Mouse (Mus musculus): ENCODE measurements around the gene Tnfrsf1b. TPM values are rescaled to one million over a fixed set of nuclear protein-coding genes. Genes with fewer than 3 reads are reported as not detected.

Gene Tnfrsf1b
- total and polyA plus RNA-seq, 3 experiments, result 11.4 to 21.6 (median 14.9) TPM

- H3K27ac ChIP-seq (ENCODE audit: insufficient read depth, low read depth), result no peak overlapping the region
- dilution Hi-C loops (cut with MboI; ENCODE audit: extremely low pct_ligation_motif_present, extremely low pct_unique_long_range_greater_than_20kb, low sequenced_read_pairs), result no loop called here
- in situ Hi-C loops (cut with MboI; ENCODE audit: low pct_ligation_motif_present, low pct_unique_long_range_greater_than_20kb, low sequenced_read_pairs), result no loop called here
- no peak overlapping the region for H3K4me2 ChIP-seq (ENCODE audit: insufficient read depth, low read depth, poor library complexity, severe bottlenecking)
- DNase-seq (ENCODE audit: extremely low read depth), result no peak
- no peak for TF ChIP-seq JUN (IDR thresholded peaks at IDR 0.05; ENCODE audit: insufficient read depth, low read depth, low read length)
- 0 out of 2 replicates have a peak, but pooled peaks have one; percentile 8 for TF ChIP-seq ETS1 (conservative IDR thresholded peaks at IDR 0.05; ENCODE audit: low read depth, low read length)
- TF ChIP-seq BHLHE40 (IDR thresholded peaks at IDR 0.05; ENCODE audit: low read depth, low read length), result peak; percentile 72
- no peak for TF ChIP-seq ELF1 (IDR thresholded peaks at IDR 0.05; ENCODE audit: low read depth, low read length)
- no peak for TF ChIP-seq NRF1 (IDR thresholded peaks at IDR 0.05; ENCODE audit: low read depth, low read length)
- H3K4me3 ChIP-seq (replicated peaks in 1 of 3; ENCODE audit: low read depth in 2 of 3, low read length in 2 of 3, poor library complexity in 1 of 3), result no peak overlapping the region
- peaks cover 13 to 39% of the 10 kb centered on the region in 2 experiments for H3K4me1 ChIP-seq (ENCODE audit: control insufficient read depth in 1 of 2, insufficient read depth in 2 of 2)
- H3K9me3 ChIP-seq (replicated peaks; ENCODE audit: low read length), result no peaks in the 10 kb centered on the region
- no peaks in the 10 kb centered on the region for H3K27me3 ChIP-seq (replicated peaks)
- H3K36me3 ChIP-seq (replicated peaks in 1 of 2; ENCODE audit: control insufficient read depth in 1 of 2, insufficient read depth in 1 of 2, low read length in 1 of 2), result no peaks in the 10 kb centered on the region
- no peak overlapping the region for H3K9ac ChIP-seq (ENCODE audit: insufficient read depth, low read depth)
- no peaks in the 10 kb centered on the region for H3K79me2 ChIP-seq (replicated peaks; ENCODE audit: control insufficient read depth, extremely low read depth, insufficient read depth, poor library complexity, severe bottlenecking)
Observed at GRCm38 (mm10) chr4:145199982-145200699, 46.5 kb downstream of the Tnfrsf1b start.

DNA sequence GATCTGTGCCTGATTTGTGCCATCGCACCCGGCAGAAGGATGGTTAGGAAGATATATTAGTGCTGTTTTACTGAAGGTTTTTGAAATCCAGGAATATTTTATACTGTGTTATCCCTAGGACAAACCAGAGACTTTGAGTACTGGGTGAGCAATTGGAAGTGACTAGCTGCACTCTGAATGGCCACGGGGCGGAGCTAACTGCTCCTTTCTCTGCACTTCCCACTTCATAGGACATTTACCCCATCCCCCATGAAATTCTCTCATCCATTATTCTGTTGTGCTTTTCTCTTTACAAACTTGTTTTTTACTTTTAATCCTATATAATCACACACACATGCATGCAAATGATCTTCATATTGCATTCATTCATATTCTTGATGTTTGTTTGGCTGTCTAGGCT is 50.1 kb downstream of the Tnfrsf1b start:
- in situ Hi-C loops (cut with MboI; ENCODE audit: low pct_ligation_motif_present, low pct_unique_long_range_greater_than_20kb, low sequenced_read_pairs) (no loop called here), dilution Hi-C loops (cut with MboI; ENCODE audit: extremely low pct_ligation_motif_present, extremely low pct_unique_long_range_greater_than_20kb, low sequenced_read_pairs) (no loop called here)
- H3K4me2 ChIP-seq (ENCODE audit: insufficient read depth, low read depth, poor library complexity, severe bottlenecking), result no peak overlapping the region
- no peaks in the 10 kb centered on the region for H3K9me3 ChIP-seq (replicated peaks; ENCODE audit: low read length)
- H3K9ac ChIP-seq (ENCODE audit: insufficient read depth, low read depth), result no peak overlapping the region
- H3K4me1 ChIP-seq (ENCODE audit: control insufficient read depth in 1 of 2, insufficient read depth in 2 of 2), result peaks cover 12 to 45% of the 10 kb centered on the region in 2 experiments
- H3K79me2 ChIP-seq (replicated peaks; ENCODE audit: control insufficient read depth, extremely low read depth, insufficient read depth, poor library complexity, severe bottlenecking), result peaks cover 12% of the 10 kb centered on the region
- no peak overlapping the region for H3K4me3 ChIP-seq (replicated peaks in 1 of 3; ENCODE audit: low read depth in 2 of 3, low read length in 2 of 3, poor library complexity in 1 of 3)
- no peaks in the 10 kb centered on the region for H3K27me3 ChIP-seq (replicated peaks)
- no peak overlapping the region for H3K27ac ChIP-seq (ENCODE audit: insufficient read depth, low read depth)
- H3K36me3 ChIP-seq (replicated peaks in 1 of 2; ENCODE audit: control insufficient read depth in 1 of 2, insufficient read depth in 1 of 2, low read length in 1 of 2), result peaks cover 0 to 2% of the 10 kb centered on the region in 2 experiments
- peak; percentile 27 for DNase-seq (ENCODE audit: extremely low read depth)
- peak in 1 of 2 experiments; percentile 39; a peak in 2 of 4 replicates for TF ChIP-seq CTCF (conservative IDR thresholded peaks at IDR 0.05 in 1 of 2, IDR thresholded peaks at IDR 0.05 in 1 of 2; ENCODE audit: low read depth in 2 of 2, low read length in 2 of 2)
- TF ChIP-seq RAD21 (IDR thresholded peaks at IDR 0.05; ENCODE audit: low read depth, low read length), result peak; percentile 23
- TF ChIP-seq SMC3 (IDR thresholded peaks at IDR 0.05; ENCODE audit: low read depth, low read length), result peak; percentile 31
- TF ChIP-seq NRF1 (IDR thresholded peaks at IDR 0.05; ENCODE audit: low read depth, low read length), result no peak
- TF ChIP-seq JUND (conservative IDR thresholded peaks at IDR 0.05; ENCODE audit: low read depth, low read length), result no peak

DNA sequence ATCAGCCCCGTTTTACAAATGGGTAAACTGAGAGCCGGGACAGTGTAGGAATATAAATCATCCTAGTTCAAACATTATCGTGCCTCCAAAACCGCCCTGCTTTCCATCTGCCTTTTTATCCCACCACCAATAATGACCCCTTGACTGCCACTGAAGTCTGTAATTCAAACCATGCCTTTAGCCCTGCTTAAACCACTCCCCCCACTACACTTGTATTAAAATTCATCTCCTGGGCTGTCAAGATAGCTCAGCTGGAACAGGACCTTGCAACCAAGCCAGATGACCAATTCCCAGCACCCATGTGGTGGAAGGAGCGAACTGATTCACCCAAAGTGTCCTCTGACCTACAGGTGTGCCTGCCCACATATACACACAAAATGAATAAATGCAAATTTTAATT is 51.5 kb downstream of the Tnfrsf1b start:
- Histone ChIP-seq H3K79me2 (replicated peaks; ENCODE audit: control insufficient read depth, extremely low read depth, insufficient read depth, poor library complexity, severe bottlenecking) (peaks cover 12% of the 10 kb centered on the region), H3K9me3 (replicated peaks; ENCODE audit: low read length) (no peaks in the 10 kb centered on the region), H3K4me1 (ENCODE audit: control insufficient read depth in 1 of 2, insufficient read depth in 2 of 2) (peaks cover under 1 to 31% of the 10 kb centered on the region in 2 experiments; a peak in 2 of 4 replicates), H3K4me3 (replicated peaks in 1 of 3; ENCODE audit: low read depth in 2 of 3, low read length in 2 of 3, poor library complexity in 1 of 3) (peak overlapping the region in 1 of 3 experiments; percentile 96), H3K27me3 (replicated peaks) (no peaks in the 10 kb centered on the region), H3K4me2 (ENCODE audit: insufficient read depth, low read depth, poor library complexity, severe bottlenecking) (no peak overlapping the region), H3K9ac (ENCODE audit: insufficient read depth, low read depth) (no peak overlapping the region), H3K27ac (ENCODE audit: insufficient read depth, low read depth) (no peak overlapping the region), H3K36me3 (replicated peaks in 1 of 2; ENCODE audit: control insufficient read depth in 1 of 2, insufficient read depth in 1 of 2, low read length in 1 of 2) (peaks cover under 1 to 14% of the 10 kb centered on the region in 2 experiments)
- in situ Hi-C loops (cut with MboI; ENCODE audit: low pct_ligation_motif_present, low pct_unique_long_range_greater_than_20kb, low sequenced_read_pairs) (no loop called here), dilution Hi-C loops (cut with MboI; ENCODE audit: extremely low pct_ligation_motif_present, extremely low pct_unique_long_range_greater_than_20kb, low sequenced_read_pairs) (no loop called here)
- DNase-seq (ENCODE audit: extremely low read depth), result no peak
- TF ChIP-seq BHLHE40 (IDR thresholded peaks at IDR 0.05; ENCODE audit: low read depth, low read length), result 0 out of 2 replicates have a peak, but pooled peaks have one; percentile 29
- TF ChIP-seq TBP (conservative IDR thresholded peaks at IDR 0.05; ENCODE audit: low read depth, low read length), result 0 out of 2 replicates have a peak, but pooled peaks have one; percentile 2
- no peak for TF ChIP-seq MAX (IDR thresholded peaks at IDR 0.05; ENCODE audit: low read length)
- peak; percentile 10; the same call in 1 of the 2 replicates for TF ChIP-seq MAZ (IDR thresholded peaks at IDR 0.05; ENCODE audit: low read depth, low read length)
- no peak for TF ChIP-seq JUN (IDR thresholded peaks at IDR 0.05; ENCODE audit: insufficient read depth, low read depth, low read length)
- no peak for TF ChIP-seq ZC3H11A (IDR thresholded peaks at IDR 0.05; ENCODE audit: low read depth, low read length)
- no peak for TF ChIP-seq PAX5 (IDR thresholded peaks at IDR 0.05; ENCODE audit: low read length)
